Mouse (Mus musculus) megakaryocyte progenitor cell, adult 5-6 weeks (primary cell): ENCODE data around the gene Lyrm4. TPM values are rescaled to one million over a fixed set of nuclear protein-coding genes. Genes with fewer than 3 reads are reported as not detected.

Experiments
- ATAC-seq: replicated peaks from 2 replicates; pipeline ENCODE4 v1.8.0; 2016; ENCODE audit warnings: mild to moderate bottlenecking, moderate TSS enrichment, inconsistent platforms; ENCODE audit not compliant: poor library complexity
- total RNA-seq, 2 experiments: library from RNA; stranded (forward) in 1 of 2; stranded (reverse) in 1 of 2; fragments of 157-497, 149-512 nt in 1 of 2; fragments of 200-1000 nt in 1 of 2; gene quantifications; 2 replicates each; pipeline versions ENCODE4 v1.2.3 to v1.2.4; 2015 to 2017

Gene Lyrm4
- total RNA-seq, 2 experiments from 2014 or later = 12.3 to 15.5 TPM

DNA sequence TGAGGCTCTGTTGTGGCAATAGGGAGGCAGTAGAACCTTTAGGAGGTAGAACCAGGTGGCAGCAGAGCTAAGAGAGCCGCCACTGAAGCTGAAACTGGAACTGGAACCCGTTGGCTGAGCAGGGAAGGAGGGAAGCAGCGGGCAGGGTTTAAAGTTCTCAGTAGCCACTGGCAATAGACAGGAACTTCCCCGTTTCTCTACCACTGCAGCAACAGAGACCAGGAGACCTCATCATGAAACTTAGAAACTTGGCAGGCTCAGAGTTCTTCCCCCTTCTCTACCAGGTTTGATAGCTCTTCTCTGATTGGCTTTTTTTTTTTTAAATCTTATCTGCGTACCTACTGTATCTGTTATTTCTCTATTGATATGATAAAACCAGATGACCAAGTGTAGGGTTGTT, 176.4 kb downstream of the Lyrm4 start:
- ATAC-seq = peak; percentile 63

GRCm38 (mm10) chr13:35939871-35940665, 177.3 kb downstream of the Lyrm4 start:
- ATAC-seq = no peak

GRCm38 (mm10) chr13:35937991-35938390, 179.3 kb downstream of the Lyrm4 start:
- ATAC-seq = no peak

Other genes with a start within 250 kb of the Lyrm4 start
- gene Rpp40, start 211.2 kb downstream of the Lyrm4 start, total RNA-seq (2015) = 37.2 and 51.3 TPM in 2 replicates
- 16.8 and 18.3 TPM in 2 replicates for gene Rpp40, start 211.2 kb downstream of the Lyrm4 start, total RNA-seq (2017)
- not detected in 2 replicates for gene Ppp1r3g, start 158.7 kb downstream of the Lyrm4 start, total RNA-seq (2015)
- 0.24 TPM in 1 of 2 replicates, not detected in the other for gene Ppp1r3g, start 158.7 kb downstream of the Lyrm4 start, total RNA-seq (2017)
- gene Fars2, start 114 bp downstream of the Lyrm4 start, total RNA-seq (2015) = 23.9 and 24.0 TPM in 2 replicates
- 42.6 and 48.5 TPM in 2 replicates for gene Fars2, start 114 bp downstream of the Lyrm4 start, total RNA-seq (2017)